Mouse (Mus musculus) 416B (cell line): ENCODE data around the gene Tmem217.
"Not testable (repeated sequence)": the region's sequence is repeated elsewhere in the genome, so short reads cannot be mapped to it uniquely, and the experiment has no call there.

Experiments used
- DNase-seq: peaks from one replicate; pipeline ENCODE4 v3.0.0; 2011; ENCODE audit warnings: low read depth

Gene Tmem217

DNA sequence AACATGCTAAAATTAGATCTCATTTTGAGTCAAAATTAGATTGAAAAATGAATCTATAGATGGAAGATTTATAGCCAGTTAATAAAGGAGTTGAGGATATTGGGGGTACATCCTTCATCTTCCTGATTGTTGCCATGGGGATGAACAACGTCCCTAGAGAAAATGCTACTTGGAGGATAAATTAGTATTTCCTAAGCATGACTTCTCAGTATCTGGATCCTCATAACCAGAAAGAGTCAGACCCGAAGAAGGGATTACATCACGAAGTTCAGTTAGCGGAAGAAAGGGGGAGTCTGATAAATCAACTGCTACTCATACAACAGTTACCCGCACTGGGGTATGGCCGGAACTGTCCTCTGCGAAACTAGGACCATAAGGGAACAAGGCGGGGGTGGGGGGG lies 3.2 kb downstream of the Tmem217 start:
- peak; percentile 83 for DNase-seq

DNA sequence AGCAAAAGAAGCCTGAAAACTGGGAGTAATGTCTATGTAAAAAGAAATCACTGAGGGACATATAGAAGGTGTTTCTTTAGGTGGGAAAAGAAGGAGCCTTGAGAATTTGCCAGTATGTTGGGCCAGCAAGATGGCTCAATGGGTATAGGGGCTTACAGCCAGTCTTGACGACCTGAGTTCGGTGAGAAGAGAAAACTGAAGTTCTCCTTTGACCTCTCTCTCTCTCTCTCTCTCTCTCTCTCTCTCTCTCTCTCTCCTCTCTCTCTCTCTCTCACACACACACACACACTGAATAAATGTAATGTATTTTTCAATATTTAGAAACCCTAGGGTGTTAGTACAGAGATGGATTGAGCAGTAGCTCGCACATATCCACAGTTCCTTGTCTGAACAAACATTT lies 3.7 kb downstream of the Tmem217 start:
- no peak for DNase-seq

DNA sequence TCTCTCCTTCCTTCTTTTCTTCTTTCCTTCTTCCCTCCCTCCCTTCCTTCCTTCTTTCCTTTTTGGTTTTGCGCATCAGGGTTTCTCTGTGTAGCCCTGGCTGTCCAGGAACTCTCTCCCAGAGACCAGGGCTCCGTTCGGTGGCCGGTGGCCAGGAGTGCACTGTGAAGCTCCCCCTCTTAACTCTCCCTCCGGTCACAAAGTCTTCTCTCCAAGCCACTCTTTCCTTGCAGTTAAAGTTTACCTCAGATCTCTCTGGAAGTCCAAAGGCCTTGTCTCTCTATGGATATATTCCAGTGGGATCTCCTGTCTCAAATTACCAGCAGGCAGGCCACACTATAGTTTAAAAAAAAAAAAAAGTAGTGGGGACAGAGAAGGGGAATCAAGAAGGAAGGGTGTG lies 6.9 kb downstream of the Tmem217 start:
- no peak for DNase-seq

DNA sequence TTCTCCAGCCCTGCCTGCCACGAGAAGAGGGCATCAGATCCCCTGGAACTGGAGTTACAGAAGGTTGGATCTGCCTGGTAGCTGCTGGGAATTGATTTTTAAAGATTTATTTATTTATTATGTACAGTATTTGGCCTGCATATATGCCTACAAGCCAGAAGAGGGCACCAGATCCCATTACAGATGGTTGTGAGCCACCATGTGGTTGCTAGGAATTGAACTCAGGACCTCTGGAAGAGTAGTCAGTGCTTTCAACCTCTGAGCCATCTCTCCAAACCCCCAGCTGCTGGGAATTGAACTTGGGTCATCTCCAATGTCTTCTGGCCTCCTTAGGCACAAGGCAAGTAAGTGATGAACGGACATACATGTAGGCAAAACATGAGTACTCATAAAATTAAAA lies 8.1 kb downstream of the Tmem217 start:
- DNase-seq: no peak

DNA sequence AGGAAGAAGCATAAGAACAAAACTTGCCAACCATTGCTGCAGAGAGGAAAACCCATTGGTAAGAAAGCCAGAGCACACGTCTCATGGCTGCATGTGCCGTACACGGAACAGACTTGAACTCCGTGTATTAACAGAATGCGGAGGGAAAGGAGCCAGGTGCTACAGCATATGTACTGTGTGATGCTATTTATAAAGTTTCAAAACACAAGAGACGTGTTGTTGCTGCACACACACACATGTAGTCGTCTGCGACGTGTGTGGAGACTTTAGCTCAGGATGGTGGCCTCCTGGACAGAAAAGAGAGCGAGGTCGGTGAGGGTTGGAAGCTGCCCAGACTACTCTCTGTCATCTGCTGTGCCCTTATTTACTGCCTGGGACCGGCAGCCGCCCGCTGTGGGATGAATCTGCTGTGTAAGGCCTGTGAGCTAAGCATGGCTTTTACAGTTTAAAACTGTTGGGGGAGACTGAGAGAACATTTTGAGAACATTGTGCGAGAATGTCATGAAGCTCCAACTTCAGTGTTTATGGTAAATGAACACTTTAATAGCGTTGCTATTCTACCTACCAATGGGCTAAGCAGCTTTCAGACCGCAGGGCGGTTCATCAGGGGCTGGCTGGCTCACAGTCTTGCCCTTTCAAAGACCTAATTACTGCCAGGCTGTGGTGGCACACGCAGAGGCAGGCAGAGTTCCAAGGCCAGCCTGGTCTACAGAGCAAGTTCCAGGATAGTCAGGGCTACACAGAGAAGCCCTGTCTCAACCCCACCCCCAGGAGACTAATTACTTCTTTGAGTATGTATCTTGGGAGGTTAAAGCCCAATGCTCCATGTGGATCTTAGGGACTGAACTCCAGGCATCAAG lies 9.1 kb downstream of the Tmem217 start:
- DNase-seq: no peak

DNA sequence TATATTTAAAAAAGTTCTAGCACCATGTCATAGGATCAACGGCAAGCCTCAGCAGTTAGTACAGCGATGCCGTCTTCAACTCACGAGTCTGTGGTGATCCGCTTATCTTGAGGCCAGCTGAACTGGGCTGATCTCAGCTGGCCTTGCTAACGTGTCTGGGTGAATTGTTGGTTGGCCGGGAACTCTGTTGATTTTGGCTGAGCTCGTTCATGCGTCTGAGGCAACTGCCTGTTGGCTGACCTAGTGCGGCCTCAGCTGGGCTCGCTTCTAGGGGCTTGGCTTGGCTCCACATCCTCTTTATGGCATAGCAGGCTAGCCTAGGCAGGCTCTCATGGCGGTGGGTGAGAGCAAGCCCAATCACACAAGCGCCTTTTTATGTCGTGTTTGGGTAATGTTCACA lies 10.8 kb downstream of the Tmem217 start:
- no peak for DNase-seq

DNA sequence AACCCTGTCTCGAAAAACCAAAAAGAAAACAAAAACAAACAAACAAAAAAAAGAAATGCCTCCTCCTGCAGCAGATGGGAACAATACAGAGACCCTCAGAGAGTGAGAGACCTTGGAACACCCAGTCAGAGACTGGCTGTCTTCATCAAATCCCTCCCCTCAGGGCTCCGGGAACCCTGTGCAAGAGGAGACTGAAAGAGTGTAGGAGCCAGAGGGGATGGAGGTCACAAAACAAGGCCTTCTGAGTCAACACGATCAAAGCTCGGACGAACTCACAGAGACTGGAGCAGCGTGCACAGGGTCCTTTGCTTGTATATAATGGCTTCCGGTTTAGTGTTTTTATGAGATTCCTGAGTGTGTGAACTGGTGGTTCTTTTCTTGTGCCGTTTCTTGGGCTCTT lies 11.8 kb downstream of the Tmem217 start:
- no peak for DNase-seq

DNA sequence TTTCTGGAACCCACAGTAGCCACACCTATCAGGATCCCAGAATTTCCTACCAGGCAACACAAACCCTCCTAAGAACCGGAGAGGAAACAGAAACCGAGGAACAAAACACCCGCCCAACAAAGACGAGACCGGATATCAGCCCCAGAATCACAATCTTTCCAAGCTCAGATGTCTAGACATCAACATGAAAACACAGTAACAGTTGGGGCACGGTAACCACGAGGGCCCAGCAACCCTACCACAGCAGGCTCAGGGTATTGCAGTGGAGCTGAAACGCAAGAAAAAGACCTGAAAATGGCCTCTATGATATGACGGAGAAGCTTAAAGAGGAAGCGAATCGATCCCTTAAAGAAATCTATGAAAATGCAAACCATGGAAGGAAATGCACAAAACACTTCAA lies 18.3 kb downstream of the Tmem217 start:
- DNase-seq: no peak

DNA sequence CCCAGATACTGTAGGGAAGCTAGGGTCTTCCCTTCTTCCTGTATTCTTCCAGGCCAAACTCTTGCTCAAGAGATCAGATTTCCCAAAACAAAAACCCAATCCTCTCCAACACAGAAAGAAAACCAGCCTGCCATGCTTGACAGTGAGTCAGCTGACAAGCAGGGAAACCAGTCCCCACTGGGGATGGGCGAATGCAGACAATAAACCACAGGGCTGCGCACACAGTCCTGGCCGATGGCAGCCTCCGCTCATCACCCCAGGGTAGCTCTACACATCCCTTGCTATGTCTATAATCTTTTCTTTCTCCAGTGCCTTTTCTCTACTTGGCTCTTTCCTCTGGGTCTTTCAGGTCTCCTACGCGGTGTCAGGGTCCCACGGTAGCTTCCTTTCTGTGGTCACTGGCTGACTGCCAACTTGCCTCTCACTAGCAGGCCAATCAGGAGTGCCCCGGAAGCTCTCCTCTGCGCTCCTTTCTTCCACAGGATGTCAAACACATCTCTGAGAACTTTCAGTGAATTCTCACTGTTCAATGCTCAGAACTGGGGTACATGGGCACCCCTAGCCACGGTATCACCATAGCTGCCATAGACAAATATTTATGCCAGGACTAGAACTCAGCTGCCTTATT lies 20.3 kb downstream of the Tmem217 start:
- peak; percentile 85 for DNase-seq

DNA sequence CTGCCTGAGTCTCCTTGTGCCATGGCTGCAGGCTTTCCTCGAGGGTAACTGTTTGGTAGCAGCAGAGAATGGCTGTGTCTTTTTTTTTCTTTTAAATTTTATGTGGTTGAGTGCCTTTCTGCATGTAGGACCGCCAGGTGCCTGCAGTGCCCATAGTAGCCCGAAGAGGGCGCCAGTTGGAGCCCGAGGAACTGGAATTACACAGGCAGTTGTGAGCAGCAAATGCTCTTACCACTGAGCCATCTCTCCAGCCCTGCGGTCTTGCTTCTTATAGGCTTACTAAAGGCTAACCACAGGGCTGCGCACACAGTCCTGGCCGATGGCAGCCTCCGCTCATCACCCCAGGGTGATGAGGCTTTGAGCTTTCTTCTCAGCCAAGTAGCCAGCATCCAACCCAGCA lies 20.9 kb downstream of the Tmem217 start:
- DNase-seq: peak; percentile 44

DNA sequence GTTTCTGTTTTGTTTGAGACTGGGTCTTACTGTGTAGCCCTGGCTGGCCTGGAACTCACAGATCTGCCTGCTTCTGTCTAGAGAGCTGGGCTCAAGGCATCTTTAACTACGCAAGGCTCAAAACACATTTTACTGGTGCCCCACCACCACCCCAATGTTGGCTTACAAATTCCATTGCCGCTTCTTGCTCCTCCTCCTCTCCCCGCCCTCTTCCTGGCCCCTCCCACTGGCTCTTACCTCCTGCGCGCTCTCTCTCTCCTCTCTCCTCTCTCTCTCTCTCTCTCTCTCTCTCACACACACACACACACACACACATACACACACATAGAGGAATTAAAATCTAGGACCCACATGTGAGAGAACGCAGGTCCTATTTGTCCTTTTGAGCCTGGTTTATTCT lies 21.7 kb downstream of the Tmem217 start:
- peak; percentile 62 for DNase-seq

DNA sequence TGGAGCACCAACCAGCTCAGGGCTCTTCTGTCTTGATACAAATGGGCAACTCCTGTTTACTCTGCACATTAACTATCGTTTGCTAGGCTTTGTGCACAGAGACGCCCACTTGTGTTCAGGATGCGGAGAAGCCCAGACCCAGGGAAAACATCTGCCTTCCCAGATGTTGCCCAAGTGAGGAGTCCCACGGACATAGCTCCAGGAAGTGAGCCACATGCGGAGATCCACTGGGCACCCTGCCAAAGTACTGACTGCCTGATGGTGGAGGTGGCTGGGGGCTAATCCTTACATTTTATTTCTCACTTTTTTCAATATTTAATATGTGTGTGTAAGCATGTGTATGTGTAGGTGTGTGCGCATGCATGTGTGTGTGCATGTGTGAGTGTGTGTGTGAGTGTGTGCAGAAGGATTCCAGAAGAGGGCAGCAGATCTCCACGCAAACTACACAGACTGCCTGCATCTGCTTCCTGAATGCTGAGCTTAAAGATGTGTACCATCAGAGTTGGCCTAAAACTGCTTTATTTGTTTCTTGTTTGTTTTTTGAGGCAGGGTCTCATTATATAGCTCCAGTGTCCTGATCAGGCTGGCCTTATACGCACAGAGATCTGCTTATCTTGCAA lies 23.5 kb downstream of the Tmem217 start:
- DNase-seq: peak; percentile 80

DNA sequence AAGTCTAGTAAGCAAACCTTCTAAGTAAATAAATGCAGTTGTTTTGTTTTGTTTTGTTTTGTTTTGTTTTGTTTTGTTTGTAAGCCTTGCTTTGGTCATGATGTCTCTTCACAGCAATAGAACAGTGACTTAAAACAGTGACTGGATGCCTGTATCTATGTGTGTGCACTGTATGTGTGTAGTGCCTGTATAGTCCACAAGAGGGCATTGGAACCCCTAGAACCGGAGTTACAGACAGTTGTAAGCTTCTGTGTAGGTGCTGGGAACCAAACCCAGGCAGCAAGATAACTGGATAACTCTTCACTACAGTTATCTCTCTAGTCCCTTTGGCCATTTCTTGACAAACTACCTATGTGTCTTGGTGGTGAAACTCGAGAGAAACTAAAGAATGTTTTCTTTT lies 26.6 kb downstream of the Tmem217 start:
- no peak for DNase-seq

DNA sequence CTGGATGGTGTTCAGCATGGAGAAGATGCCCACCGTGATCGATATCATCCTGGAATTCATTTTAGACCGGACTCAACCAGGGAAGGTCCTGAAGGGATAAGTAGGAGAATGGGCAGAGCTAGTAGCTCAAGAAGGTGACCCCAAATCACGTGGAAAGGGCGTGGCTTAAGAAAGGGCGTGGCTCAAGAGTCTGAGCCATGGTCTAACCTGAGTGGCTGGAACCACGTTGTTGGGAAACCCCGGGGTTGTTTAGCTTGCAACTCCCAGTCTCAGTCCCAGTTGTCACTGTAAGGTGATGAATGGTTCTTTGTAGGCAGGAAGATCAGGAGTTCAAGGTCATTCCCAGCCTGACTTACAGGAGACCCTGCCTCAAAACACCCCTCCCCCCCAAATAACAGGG lies 32.5 kb downstream of the Tmem217 start:
- no peak for DNase-seq

DNA sequence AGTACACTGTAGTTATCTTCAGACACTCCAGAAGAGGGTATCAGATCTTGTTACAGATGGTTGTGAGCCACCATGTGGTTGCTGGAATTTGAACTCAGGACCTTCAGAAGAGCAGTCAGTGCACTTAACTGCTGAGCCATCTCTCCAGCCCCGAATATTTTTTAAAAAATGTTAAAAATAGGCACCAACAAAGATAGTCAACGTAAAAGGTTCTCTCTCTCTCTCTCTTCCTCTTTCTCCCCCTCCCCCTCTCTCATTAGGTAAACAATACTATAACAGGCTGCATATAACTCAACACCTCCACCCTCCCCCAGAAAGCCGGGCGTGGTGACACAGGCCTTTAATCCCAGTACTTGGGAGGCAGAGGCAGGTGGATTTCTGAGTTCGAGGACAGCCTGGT lies 33.5 kb downstream of the Tmem217 start:
- DNase-seq: not testable (repeated sequence)

DNA sequence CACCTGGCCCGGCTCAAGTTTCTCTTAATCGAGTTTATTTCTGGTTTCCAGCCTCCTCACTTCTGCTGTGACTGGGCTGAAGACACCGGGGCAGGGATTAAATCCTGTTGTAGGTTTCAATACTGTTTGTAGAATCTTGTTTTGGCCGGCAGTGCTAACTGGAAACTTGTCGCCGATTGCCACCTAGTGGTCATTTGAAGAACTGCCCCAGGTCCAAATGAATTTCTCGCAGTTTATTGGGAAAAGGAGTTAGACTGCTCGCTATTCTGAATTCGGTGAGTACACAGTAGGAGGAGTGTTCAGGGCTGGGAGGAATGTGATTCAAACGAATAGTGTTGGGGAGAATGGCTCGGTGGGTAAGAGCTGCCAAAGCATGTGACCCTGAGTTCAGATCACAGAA lies 37.8 kb downstream of the Tmem217 start:
- peak; percentile 89 for DNase-seq

DNA sequence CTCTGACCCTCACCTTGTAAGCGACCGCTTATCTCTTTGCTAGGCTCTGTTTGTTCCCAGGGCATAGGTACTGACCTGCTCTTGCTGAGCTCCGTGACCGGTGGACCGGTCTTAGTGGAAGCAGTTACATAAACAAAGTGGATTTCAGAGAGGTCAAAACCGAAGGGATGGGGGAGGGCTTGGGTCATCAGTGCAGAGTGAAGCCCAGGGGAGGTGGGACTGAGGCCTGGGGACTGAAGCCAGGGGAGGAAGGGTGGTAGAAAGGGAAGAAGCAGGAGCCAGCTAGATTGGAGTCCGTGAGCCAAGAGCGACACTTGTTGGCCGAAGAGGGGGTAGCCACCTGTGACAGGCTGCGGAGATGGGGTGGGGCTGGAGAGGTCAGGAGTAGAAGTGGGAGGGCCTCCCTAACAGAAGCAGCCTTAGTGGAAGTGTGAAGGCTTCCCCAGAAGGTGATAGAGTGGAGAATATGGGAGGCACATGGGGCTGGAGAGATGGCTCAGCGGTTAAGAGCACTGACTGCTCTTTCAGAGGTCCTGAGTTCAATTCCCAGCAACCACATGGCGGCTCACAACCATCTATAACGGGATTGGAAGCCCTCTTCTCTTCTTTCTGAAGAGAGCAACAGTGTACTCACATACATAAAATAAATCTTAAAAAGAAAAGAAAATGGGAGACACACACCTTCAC lies 39.0 kb downstream of the Tmem217 start:
- peak; percentile 88 for DNase-seq

DNA sequence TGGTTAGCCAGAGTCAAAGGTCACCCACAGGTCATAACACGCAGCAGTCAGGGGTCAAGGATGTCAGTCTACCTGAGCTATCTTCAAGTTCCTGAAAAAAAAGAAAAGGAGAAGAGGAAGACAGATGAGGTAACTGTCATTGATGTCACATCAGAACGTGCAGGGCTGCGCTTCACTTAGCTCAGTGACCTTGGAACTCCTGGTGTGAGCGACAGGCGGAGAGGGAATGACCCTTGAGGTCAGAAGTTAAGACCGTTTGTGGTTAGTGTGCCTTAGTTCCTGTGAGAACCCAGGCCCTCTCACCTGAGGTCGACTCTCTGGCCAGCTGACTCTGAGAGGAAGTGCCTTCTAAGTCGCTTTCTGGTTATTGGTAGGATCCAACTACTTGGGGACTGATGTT lies 41.5 kb downstream of the Tmem217 start:
- DNase-seq: peak; percentile 82

DNA sequence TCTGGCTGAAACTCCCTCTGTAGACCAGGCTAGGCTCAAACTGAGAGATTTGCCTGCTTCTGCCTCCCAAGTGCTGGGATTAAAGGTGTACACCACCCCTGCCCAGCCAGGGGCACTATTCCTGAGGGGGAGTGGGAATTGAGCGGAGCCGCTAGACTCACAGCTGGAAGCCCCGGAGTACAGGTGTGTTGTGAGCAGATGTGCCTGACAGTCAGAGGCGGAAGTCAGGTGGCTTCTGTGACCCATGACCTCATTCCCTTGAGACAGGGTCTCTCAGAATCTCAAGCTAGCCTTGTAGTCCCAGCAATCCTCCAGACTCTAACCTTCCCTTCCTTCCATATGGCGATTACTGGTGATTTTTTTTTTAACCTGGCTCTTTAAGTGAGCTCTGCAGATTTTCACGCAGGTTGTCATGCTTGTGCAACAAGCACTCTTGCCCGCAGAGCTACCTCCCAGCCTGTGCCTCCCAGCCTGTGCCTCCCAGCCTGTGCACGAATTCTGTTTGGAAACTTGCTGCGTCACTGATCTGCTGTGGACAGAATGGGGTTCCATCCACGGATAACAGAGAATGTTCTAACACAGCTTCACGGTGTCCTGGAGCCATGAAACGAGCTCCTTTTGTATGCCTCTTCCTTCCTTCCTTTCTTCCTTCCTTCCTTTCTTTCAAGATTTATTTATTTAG lies 43.1 kb downstream of the Tmem217 start:
- DNase-seq: no peak

DNA sequence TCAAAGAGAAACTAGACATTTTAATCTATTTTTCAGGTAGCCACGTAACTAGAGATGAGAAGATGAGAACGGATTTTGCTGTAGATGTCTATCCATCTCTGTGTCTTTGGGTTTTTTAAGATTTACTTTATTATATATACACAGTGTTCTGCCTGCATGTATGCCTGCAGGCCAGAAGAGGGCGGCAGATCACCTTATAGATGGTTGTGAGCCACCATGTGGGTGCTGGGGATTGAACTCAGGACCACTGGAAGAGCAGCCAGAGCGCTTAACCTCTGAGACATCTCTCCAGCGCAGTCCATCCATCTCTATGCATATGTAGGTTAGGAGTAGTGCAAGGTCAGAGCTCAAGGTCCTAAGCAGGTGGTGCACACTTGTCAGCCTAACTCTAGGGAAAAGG lies 48.5 kb downstream of the Tmem217 start:
- peak; percentile 59 for DNase-seq

DNA sequence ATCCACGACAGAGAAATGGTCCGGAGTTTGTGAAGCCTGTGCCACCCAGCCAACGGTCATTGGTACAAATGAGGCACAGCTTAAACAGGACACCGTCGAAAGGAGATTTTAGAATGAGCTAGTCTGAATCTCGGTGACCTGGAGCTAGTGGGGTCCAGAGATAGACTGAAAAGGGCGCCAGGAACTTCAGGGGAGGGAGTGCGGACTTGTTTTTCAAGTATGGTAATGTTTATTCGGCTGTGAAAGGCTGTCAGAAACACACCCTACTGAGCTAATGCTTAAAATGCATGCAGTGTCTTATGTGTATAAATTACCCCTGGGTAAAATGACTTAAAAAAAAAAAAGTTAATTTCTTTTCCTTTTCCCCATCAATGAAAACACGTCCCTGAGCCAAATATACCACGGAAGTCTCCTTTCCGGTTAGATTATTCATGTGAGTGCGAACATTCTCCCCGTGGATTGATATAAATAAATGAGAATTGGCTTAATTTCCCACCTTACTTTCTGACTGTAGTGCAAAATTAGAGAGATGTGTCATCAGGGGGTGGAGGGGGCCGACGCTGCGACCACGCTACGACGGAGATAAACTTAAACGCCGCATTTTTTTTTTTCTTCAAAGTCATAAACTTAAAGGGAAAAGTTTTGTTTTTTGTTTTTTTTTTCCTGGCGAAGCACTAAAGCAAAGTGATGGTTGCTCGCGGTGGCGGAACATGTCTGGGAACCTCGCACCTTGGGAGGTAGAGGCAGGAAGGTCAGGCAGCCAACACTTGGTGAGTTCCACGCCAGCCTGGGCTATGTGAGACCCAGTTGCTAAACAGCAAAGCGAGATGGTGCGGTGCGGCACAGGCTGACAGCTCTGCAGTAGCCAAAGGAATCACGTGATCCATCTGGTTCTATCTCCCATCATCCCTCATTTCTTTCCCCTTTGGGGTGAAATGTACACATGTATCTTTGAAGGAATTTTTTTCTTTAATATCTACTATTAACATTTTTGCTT lies 49.2 kb downstream of the Tmem217 start:
- DNase-seq: peak; percentile 80
